Mouse (Mus musculus) inflammation-experienced regulatory T-cells, adult 16 weeks (primary cell): Measurements from ENCODE around the gene Pex5l. TPM values are rescaled to one million over a fixed set of nuclear protein-coding genes. Genes with fewer than 3 reads are reported as not detected.

Experiments
- polyA plus RNA-seq: library from polyadenylated mRNA; unstranded; fragments of 100-300 nt; shearing (Covaris generic); gene quantifications from one replicate; pipeline ENCODE4 v1.2.1, GENCODE M21; 2017

Gene Pex5l
- polyA plus RNA-seq = not detected

DNA sequence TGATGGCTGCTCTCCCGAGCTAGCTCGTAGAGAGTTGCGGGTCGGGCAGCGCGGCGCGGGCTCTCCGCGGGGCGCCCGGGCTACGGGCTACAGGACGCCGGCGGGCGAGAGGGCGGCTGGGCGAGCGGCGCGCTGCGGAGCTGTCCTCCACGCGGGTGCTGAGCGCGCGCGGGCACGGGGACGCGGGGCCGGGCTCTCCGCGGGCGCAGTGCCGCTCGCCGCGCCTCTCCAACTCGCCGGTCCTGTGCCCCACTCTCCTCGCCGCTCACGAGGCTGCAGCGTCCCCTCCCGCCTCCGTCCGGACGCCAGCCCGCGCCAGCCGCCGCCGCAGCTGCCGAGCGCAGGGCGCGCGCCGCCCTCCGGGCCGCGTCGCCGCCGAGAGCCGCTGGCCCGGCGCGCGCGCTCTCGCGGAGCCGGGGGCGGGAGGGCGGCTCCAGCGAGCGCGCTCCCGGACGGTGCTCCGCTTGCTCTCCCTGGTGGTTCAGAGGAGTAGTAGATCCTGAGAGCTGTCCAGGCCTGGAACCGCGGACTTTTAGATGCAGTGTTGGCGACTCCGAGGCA lies at the start of gene Pex5l:
Gene Pex5l (minus strand): TSS at position 347 of the 561 bp plus-strand sequence.

